In the genomic region with DNA sequence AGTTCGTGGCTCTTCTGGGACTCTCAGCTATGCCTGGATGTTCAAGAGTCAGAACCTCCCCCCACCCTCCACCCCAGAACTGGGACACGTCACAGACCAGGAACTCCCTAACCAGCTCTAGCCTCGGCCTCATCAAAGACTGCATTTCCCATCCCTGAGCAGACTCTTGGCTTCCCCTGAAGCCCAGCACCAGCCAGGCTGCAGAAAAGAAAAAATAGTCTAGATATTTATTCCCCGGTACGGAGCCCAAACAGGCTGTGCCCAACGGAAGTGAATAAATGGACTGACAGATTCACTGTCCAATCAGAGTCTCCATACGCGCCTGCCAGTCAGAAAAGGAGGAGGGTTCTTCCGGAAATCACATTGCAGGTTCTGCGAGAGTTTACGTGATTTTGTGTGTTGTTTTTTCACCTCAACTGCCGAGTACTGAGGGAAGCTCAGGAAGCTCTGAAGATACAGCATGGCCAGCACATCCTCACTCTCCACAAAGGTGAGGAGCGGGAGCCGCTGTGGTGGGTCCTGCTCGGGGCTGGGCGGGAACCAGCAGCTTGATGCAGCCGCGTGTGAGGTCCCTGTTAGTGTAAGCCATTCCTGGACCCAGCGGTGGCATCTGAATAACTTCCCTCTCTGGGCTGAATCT, we compare ENCODE assay signal across 8 mouse cellular contexts.
A peak's percentile ranks its signal among the peaks of the same experiment; 100 is the strongest.
DNase-seq lines count a peak whose midpoint lies in the region; ATAC-seq lines count a peak whose summit lies in the region.
"Not testable (repeated sequence)": the region's sequence is repeated elsewhere in the genome, so short reads cannot be mapped to it uniquely, and the experiment has no call there.

No protein-coding gene starts in this region.

- peak overlapping the region; percentile 84 for H3K27ac ChIP-seq in lung, embryonic 16.5 days (ENCODE audit: low read length)

- H3K4me2 ChIP-seq in lung, embryonic 16.5 days (ENCODE audit: low read depth, low read length), result peak overlapping the region; percentile 53

- not testable (repeated sequence) for H3K4me1 ChIP-seq in lung, embryonic 16.5 days (replicated peaks; ENCODE audit: control insufficient read depth, insufficient read depth, low read length)

- H3K9ac ChIP-seq in lung, embryonic 16.5 days (ENCODE audit: low read length), result peak overlapping the region; percentile 84

- under 1% methylated on average over 18 of the region's 19 CpGs for WGBS in lung, embryonic 16.5 days

- H3K4me3 ChIP-seq in lung, embryonic 16.5 days (ENCODE audit: low read length), result peak overlapping the region; percentile 71

- DNase-seq in MEL-GATA-1-ER (ENCODE audit: extremely low read depth, low read depth), result peak; percentile 73
- DNase-seq in cerebellum, adult 8-10 months, result peak; percentile 91
- DNase-seq in forelimb bud, embryonic 11.5 days (ENCODE audit: low read depth, low spot score), result peak; percentile 74
- peak; percentile 97 for DNase-seq in layer of hippocampus, adult 9-10 months (ENCODE audit: low spot score)
- DNase-seq in ovary, postnatal 10 days (ENCODE audit: low spot score), result peak; percentile 69
- DNase-seq in thymus, postnatal 10 days (ENCODE audit: low spot score in 2 of 2), result peak; percentile 78 to 87

- H3K36me3 ChIP-seq in lung, embryonic 16.5 days (ENCODE audit: control insufficient read depth, insufficient read depth, low read length), result peaks cover 11% of the 10 kb centered on the region

- peaks cover 15% of the 10 kb centered on the region for H3K9me3 ChIP-seq in lung, embryonic 16.5 days (ENCODE audit: control insufficient read depth, low read length)

- ATAC-seq in hematopoietic stem cell, adult 5-6 weeks (replicated peaks in 1 of 2; ENCODE audit: insufficient read depth in 1 of 2, low FRiP score in 2 of 2, low TSS enrichment in 1 of 2, low read depth in 1 of 2, poor library complexity in 2 of 2, severe bottlenecking in 2 of 2), result peak; percentile 100
- peak; percentile 99 for ATAC-seq in lung, embryonic 16.5 days (ENCODE audit: low read depth)

- not testable (repeated sequence) for H3K27me3 ChIP-seq in lung, embryonic 16.5 days (ENCODE audit: control insufficient read depth, insufficient read depth, low read depth, low read length)

Comparison
In these comparisons a context has a peak if more than half of its experiments do, and no peak if none do; other contexts are left out.
1. Peak in every context shown above with its lines: DNase-seq, ATAC-seq, H3K4me3 ChIP-seq and H3K27ac ChIP-seq.